Mouse (Mus musculus): ENCODE results near the gene Endog.

GRCm38 (mm10) chr2:30212951-30213350 is 41.7 kb downstream of the Endog start:
- TF ChIP-seq CTCF (IDR thresholded peaks at IDR 0.05; ENCODE audit: extremely low read depth, insufficient read depth, insufficient read length, insufficient replicate concordance) (no peak), POLR2A (IDR thresholded peaks at IDR 0.05; ENCODE audit: low read depth, low read length) (no peak)

Data from spleen, adult 2 months (tissue).